Mouse (Mus musculus) G1E (cell line): ENCODE measurements at regions not wholly inside any gene's neighbourhood (a gene's known extent, or its start where the extent isn't known, plus 50 kb on each side); places are given as distances from the start of the nearest gene placed in this dataset.

Experiments used
- CTCF ChIP-seq: IDR thresholded peaks from 2 replicates; pipeline ENCODE4 v1.5.1; 2012; ENCODE audit warnings: low read depth, low read length, inconsistent platforms, mixed read lengths
- GATA1 ChIP-seq: IDR thresholded peaks from 2 replicates; pipeline ENCODE4 v1.6.1; 2012; ENCODE audit warnings: borderline replicate concordance, low read length, inconsistent platforms, mixed read lengths
- TAL1 ChIP-seq: conservative IDR thresholded peaks from 2 replicates; pipeline ENCODE4 v1.6.1; 2012; ENCODE audit warnings: low read depth, low read length, inconsistent platforms, mixed read lengths

GRCm38 (mm10) chr16:20819568-20819967, 85.3 kb upstream of the Thpo start:
- TF ChIP-seq CTCF (no peak), GATA1 (no peak), TAL1 (no peak)
